Mouse (Mus musculus) myocyte (in vitro differentiated cells): ENCODE data around the gene Smarcc2.

ENCODE experiments used
- E2F4 ChIP-seq: IDR thresholded peaks from one replicate; pipeline ENCODE4 v1.6.1; 2011; ENCODE audit warnings: mild to moderate bottlenecking, control low read depth, moderate library complexity; ENCODE audit not compliant: insufficient read depth
- MYOD1 ChIP-seq, 3 experiments: IDR thresholded peaks; one replicate each; pipeline ENCODE4 v1.6.1; 2011; ENCODE audit warnings: control low read depth in 2 of 3, low read depth in 2 of 3, mild to moderate bottlenecking in 2 of 3, moderate library complexity in 1 of 3; ENCODE audit not compliant: insufficient read length in 2 of 3, control insufficient read depth in 1 of 3
- MYOG ChIP-seq, 3 experiments: IDR thresholded peaks; one replicate each; pipeline ENCODE4 v1.6.1; 2011; ENCODE audit warnings: control low read depth in 2 of 3, low read depth in 2 of 3, mild to moderate bottlenecking in 2 of 3; ENCODE audit not compliant: insufficient read length in 2 of 3, control insufficient read depth in 1 of 3, insufficient read depth in 1 of 3
- POLR2A ChIP-seq: IDR thresholded peaks from one replicate; pipeline ENCODE4 v1.6.1; 2011; ENCODE audit warnings: low read depth, mild to moderate bottlenecking, control low read depth, moderate library complexity; ENCODE audit not compliant: insufficient read length
- POLR2AphosphoS2 ChIP-seq: IDR thresholded peaks from one replicate; pipeline ENCODE4 v1.6.1; 2011; ENCODE audit warnings: low read depth, control low read depth; ENCODE audit not compliant: insufficient read length
- SRF ChIP-seq: IDR thresholded peaks from one replicate; pipeline ENCODE4 v1.6.1; 2011; ENCODE audit warnings: low read depth; ENCODE audit not compliant: control insufficient read depth, insufficient read length
- TCF12 ChIP-seq: IDR thresholded peaks from one replicate; pipeline ENCODE4 v1.6.1; 2011; ENCODE audit warnings: mild to moderate bottlenecking, control low read depth; ENCODE audit not compliant: poor library complexity, insufficient read depth, severe bottlenecking
- USF1 ChIP-seq: IDR thresholded peaks from one replicate; pipeline ENCODE4 v1.6.1; 2011; ENCODE audit warnings: low read depth, mild to moderate bottlenecking, control low read depth, moderate library complexity

GRCm38 (mm10) chr10:128459409-128460269, 591 bp downstream of the Smarcc2 start:
- no peak for TF ChIP-seq POLR2A
- peak in 1 of 3 experiments; percentile 1 for TF ChIP-seq MYOD1 (IDR thresholded peaks at IDR 0.05; ENCODE audit: control insufficient read depth in 1 of 3, insufficient read length in 2 of 3, low read depth in 2 of 3)
- TF ChIP-seq USF1, result no peak
- TF ChIP-seq TCF12, result no peak
- TF ChIP-seq SRF, result no peak
- no peak for TF ChIP-seq POLR2AphosphoS2
- TF ChIP-seq E2F4, result no peak
- TF ChIP-seq MYOG (IDR thresholded peaks at IDR 0.05; ENCODE audit: control insufficient read depth in 1 of 3, insufficient read depth in 1 of 3, insufficient read length in 2 of 3, low read depth in 2 of 3), result peak in 1 of 3 experiments; percentile 5
